Mouse (Mus musculus): ENCODE measurements at regions not wholly inside any gene's neighbourhood (a gene's known extent, or its start where the extent isn't known, plus 50 kb on each side); places are given as distances from the start of the nearest gene placed in this dataset.

- DNase-seq (ENCODE audit: low spot score), result no peak
Measured at GRCm38 (mm10) chr4:93935692-93936091, 600.4 kb upstream of the Tusc1 start.

- no peak for DNase-seq (ENCODE audit: low spot score)
Measured at GRCm38 (mm10) chr4:93927117-93927516, 591.8 kb upstream of the Tusc1 start.

- DNase-seq (ENCODE audit: low spot score), result no peak
Measured at GRCm38 (mm10) chr4:93924402-93924801, 589.1 kb upstream of the Tusc1 start.

- DNase-seq (ENCODE audit: low spot score), result no peak
Measured at GRCm38 (mm10) chr4:93886631-93887030, 551.3 kb upstream of the Tusc1 start.

- DNase-seq (ENCODE audit: low spot score), result no peak
Measured at GRCm38 (mm10) chr4:93881318-93881717, 546.0 kb upstream of the Tusc1 start.

GRCm38 (mm10) chr4:93879351-93879872 is 544.1 kb upstream of the Tusc1 start:
- no peak for DNase-seq (ENCODE audit: low spot score)

- no peak for DNase-seq (ENCODE audit: low spot score)
Measured at GRCm38 (mm10) chr4:93873271-93873670, 538.0 kb upstream of the Tusc1 start.

GRCm38 (mm10) chr4:93853451-93853850 is 518.1 kb upstream of the Tusc1 start:
- DNase-seq (ENCODE audit: low spot score), result no peak

GRCm38 (mm10) chr4:93849178-93849577 is 513.9 kb upstream of the Tusc1 start:
- DNase-seq (ENCODE audit: low spot score), result no peak

- DNase-seq (ENCODE audit: low spot score), result no peak
Measured at GRCm38 (mm10) chr4:93830701-93831100, 495.4 kb upstream of the Tusc1 start.

GRCm38 (mm10) chr4:93793104-93793503 is 457.8 kb upstream of the Tusc1 start:
- DNase-seq (ENCODE audit: low spot score), result no peak

GRCm38 (mm10) chr4:93790157-93790556 is 454.8 kb upstream of the Tusc1 start:
- DNase-seq (ENCODE audit: low spot score), result no peak

GRCm38 (mm10) chr4:93754497-93754896 is 419.2 kb upstream of the Tusc1 start:
- no peak for DNase-seq (ENCODE audit: low spot score)

GRCm38 (mm10) chr4:93746326-93746725 is 411.0 kb upstream of the Tusc1 start:
- DNase-seq (ENCODE audit: low spot score), result no peak

GRCm38 (mm10) chr4:93713711-93714110 is 378.4 kb upstream of the Tusc1 start:
- DNase-seq (ENCODE audit: low spot score), result no peak

GRCm38 (mm10) chr4:93676403-93677039 is 341.2 kb upstream of the Tusc1 start:
- DNase-seq (ENCODE audit: low spot score), result no peak

GRCm38 (mm10) chr4:93675739-93676402 is 340.6 kb upstream of the Tusc1 start:
- no peak for DNase-seq (ENCODE audit: low spot score)

- DNase-seq (ENCODE audit: low spot score), result no peak
Measured at GRCm38 (mm10) chr4:93669050-93669449, 333.7 kb upstream of the Tusc1 start.

GRCm38 (mm10) chr4:93664293-93664692 is 329.0 kb upstream of the Tusc1 start:
- no peak for DNase-seq (ENCODE audit: low spot score)

GRCm38 (mm10) chr4:93638207-93638606 is 302.9 kb upstream of the Tusc1 start:
- no peak for DNase-seq (ENCODE audit: low spot score)

GRCm38 (mm10) chr4:93598474-93598873 is 263.2 kb upstream of the Tusc1 start:
- no peak for DNase-seq (ENCODE audit: low spot score)

GRCm38 (mm10) chr4:93584328-93584727 is 249.0 kb upstream of the Tusc1 start:
- DNase-seq (ENCODE audit: low spot score), result no peak

GRCm38 (mm10) chr4:93583670-93584303 is 248.5 kb upstream of the Tusc1 start:
- DNase-seq (ENCODE audit: low spot score), result no peak

Measured in lung, postnatal 25 days (tissue).